Mouse (Mus musculus): Measurements from ENCODE around the gene Sgo2b. TPM values are rescaled to one million over a fixed set of nuclear protein-coding genes. Genes with fewer than 3 reads are reported as not detected.
"Not testable (repeated sequence)": the region's sequence is repeated elsewhere in the genome, so short reads cannot be mapped to it uniquely, and the experiment has no call there.

Gene Sgo2b
- polyA plus RNA-seq (2015; fragmentation: Nextera tagmentation; extraction: Ambion mirVana): not detected in 2 replicates

DNA sequence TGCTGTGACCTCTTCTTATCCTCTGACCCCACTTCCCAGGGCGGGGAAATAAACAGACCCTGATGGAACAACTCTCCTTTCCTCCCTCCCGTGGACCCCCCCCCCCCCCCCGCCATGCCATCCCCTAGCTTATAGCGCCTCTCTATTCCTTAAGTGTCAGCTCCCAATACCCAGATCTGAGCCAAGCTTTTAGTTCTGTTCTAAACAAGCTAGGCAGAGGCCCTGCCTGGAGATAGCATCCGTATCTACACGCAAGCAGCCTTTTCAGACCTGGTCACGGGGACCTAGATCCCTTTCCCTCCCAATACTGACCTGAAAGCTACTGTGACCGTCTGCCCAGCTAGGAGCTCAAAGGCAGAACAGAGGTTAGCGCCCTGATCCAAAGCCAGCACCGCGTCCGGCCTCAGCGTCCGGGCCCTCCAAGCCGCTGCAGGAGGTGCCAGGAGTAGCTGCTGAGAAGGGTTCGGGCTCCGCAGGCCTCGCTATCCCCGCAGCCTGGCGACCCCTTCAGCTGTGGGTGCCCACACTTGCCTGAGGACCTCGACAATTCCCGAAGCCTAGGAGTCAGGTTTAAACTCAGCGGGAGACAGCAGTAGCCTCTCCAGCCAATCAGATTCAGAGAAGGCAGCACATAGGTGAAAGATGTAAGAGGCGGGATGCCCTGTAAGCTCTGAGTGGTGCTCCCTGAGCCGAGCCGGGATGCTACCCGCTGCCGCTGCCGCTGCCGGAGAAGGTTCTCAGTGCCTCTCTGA is at the start of gene Sgo2b:
TSS of gene Sgo2b (minus strand) at position 623 of the 752 bp plus-strand sequence.
- DNase-seq (ENCODE audit: low spot score): no peak

DNA sequence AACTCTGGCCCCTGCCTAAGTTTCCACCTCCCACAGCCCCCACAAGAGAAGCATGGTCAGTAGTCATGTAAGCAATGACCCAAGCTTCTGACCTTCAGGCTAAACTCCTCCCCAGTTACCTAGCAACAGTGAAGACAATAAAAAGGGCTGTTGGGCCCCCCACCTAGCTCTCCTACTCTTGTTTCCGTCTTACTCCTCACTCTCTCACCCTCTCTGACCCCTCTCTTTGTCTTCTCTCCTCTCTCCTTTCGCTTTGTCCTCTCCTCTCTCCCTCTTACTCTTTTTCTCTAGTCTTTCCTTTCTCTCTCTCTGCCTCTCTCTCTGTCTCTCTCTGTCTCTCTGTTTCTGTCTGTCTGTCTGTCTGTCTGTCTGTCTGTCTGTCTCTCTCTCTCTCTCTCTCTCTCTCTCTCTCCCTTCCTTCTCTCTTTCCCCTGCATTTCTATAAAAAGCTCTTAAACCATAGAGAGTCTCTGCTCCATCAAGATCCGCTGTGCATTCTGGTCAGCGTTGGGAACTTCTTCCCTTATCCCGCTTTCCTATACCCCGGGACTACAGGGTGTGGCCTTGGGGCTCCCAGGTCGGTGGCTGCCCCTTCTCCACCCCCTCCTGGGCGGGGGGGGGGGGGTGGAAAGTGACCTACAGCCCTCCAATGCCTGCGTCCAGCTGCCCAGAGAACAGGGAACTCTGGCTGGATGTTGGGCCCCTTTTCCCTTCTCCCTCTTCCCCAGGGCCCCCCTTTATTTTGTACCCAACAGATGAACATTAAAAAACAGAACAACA is 18.8 kb upstream of the Sgo2b start:
- not testable (repeated sequence) for DNase-seq (ENCODE audit: low spot score)

DNA sequence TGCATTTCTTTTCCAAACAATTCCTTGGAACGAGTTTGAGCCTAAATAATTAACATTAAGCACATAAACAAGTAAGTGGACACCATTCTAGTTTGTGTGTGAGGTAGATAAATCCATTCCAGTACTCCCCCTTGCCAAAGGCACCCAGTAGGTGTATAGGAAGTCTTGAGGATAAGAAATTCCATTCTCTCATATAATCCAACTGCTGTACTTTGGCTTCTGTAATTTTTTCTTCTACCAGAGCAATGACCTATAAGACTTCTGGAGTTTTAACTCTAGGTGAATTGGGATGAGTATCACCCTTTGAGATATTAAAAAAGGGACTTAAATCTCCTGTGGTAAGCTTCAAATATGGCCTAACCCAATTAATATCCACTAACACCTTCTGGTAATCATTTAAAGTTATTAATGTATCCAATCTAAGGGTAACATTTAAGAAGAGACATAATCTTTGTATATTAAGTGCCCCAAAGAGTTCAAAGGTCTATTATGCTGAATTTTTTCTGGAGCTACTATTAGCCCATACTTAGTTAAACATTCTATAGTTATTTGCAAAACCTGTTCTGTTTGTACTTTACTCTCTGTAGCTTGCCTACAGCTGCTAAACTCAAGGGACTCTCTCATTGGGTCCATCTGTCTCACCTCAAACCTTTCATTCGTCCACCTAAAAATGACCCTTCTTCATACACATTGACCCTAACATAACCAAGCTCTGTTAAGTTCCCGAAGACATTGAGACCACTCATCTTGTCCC is 9.2 kb upstream of the Sgo2b start:
- DNase-seq (ENCODE audit: low spot score): no peak

DNA sequence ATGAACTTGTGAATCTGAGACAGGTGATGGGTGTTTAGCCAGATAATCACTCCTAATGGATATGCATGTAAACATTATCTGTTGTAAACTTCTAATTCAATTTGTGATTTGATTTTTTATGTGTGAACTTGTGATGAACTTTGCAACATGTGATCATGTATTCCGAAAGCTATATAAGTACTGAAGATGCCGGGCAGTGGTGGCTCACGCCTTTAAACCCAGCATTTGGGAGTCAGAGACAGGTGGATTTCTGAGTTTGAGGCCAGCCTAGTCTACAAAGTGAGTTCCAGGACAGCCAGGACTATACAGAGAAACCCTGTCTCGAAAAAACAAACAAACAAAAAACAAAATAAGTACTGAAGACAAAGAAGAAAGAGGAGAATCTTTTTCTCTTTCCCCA is 1.8 kb upstream of the Sgo2b start:
- not testable (repeated sequence) for DNase-seq (ENCODE audit: low spot score)

DNA sequence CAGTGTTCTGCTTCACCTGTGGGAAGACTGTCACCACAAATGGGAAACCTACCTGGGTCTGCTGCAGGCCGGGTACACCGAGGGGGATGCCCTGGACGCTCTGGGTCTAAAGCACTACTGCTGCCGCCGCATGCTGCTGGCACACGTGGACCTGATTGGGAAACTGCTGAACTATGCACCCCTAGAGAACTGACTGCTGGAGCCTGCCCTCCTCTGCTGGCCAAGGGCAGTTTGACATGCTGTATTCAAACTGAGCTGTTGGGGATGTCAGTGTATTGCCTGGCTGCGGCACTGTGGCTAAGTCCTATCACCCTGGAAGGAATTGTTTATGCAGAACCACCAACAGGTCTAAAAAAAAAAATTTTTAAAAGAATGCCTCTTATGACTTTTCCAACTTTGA is 18.9 kb downstream of the Sgo2b start:
- no peak for DNase-seq (ENCODE audit: low spot score)

DNA sequence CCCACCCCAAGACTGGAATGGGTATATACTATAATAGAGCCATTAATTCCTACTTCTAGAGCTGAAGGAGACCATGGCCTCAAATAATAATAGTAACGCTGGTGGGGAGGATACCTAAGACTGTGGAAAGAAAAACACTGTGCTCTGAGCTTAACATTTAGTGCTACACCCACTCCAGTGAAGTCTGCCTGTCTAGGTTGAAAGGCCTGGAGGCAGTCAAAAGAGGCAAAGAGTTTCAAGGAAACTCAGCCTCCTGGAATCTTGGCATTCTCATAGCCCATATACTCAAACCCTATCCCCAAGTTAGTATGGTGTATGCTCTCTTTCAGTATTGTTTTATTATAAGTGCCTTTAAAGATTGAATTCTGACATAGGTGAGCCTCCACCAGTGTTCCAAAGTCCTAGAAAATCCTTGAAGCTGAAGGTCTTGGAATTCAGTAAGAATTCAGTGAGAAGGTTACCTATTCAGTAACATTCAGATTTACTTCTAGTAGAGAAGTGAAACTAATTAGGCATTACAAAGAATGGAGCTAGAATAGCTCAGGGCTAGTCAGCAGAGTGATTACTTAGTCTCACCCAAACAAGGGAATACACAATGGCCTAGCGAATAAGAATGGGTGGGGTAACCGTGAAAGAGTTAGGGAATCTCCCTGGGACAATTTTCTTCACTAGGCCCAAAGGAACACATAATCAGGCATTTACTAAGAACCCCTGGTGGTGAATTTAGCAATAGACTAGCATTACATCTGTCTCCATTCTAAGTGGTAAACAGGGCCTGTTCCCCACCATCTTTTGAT is 22.5 kb downstream of the Sgo2b start:
- DNase-seq (ENCODE audit: low spot score): no peak

DNA sequence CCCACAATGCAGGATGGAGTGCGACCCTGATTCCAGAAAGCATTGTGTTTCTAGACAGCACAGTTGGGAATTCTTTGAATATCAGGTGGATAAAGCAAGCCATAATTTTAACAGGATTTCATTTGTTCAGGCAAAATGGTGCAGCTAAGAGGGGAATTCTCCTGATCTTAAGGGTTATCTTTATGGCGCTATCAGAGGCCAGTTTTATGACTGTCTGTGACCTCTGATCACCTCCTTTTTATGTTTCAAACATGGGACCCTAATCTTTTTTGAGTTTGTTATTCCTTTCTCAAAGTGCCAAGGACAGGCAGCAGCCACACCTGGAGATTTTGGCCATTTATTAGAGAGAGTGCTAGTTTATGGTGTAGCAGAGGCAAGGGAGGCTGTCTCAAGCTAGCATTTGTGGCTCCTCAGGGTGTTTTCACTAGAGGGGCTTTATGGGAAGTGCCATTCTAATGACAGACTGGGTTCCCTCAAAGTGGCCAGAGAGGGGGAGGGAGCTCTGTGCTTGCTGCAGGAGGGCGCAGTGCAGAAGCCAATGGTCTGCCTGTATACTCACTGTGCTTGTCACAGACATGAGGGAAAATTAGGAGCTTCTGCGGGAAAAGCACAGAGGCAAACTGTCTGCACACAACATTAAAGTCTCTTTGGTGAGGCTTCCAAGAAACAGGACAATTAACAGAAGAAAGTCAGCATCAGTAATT is 30.6 kb downstream of the Sgo2b start:
- DNase-seq (ENCODE audit: low spot score): no peak

DNA sequence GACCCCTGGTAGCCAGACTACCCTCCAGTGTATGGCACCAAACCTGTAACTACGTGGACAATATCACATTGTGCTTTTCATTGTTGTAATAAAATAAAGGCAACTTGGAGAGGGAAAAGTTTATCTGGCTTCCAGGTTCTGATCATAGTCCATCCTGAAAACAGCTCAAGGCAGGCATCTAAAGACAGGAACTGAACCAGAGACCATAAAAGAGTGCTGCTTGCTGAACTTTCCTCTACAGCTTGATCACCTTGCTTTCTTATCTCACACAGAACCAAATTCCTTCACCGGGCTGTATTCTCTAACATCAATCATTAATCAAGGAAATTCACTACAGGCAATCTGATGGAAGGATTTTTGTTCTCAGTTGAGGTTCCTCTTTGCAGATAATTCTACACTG is 57.0 kb downstream of the Sgo2b start:
- no peak for DNase-seq (ENCODE audit: low spot score)

DNA sequence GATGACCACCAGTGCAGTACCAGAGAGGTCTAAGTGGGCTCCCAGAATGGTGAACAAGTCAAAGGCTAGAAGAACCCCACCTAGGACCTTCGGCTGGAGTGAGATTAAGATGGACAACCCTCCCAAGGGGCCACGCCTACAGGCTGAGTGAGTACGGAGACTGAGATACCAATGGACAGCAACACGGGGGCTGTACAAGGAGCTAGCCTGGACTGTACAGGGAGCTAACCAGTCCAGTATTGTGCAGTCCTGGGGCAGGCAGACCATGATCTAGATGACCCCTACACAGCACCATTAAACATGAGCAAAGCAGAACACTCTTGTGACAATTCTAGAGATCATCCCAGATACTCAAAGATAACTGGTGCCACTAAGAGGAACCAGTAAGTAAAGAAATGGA is 73.7 kb downstream of the Sgo2b start:
- no peak for DNase-seq (ENCODE audit: low spot score)

DNA sequence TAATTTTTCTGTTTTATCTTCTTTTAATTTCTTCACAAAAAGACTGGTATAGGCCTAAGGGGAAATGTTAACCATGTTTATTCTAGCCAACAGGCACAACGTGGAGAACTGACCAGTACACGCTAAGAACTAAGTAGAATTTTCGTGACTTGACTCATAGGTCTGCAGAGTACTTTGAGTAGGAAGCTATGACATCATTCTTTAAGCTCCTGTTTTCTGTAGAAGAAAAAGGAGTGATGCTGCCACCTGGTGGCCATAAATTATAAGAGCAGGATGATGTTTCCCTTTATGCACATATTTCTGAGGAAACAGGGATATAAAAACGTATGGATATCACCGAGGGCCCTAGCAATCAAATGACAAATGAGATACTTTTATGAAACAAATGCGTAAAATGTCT is 74.7 kb downstream of the Sgo2b start:
- peak; percentile 39 for DNase-seq (ENCODE audit: low spot score)

DNA sequence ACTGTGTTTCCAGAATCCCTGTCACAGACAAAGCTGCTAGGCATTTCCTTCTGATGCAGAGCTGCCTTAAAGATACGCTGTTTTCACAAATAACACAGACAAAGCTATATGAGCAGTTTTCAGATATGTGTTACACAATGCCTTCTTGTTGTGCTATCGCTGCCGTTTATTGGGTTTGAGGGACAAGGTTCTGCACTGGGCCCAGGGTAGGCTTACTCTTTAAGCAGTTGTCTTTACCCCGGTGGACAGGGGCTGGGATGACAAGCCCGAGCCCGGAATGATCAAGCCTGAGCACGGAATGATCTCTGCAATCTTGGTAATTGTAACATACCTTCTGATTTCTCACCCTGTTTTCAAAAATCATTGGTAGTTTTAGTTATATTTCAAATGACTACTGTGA is 75.1 kb downstream of the Sgo2b start:
- no peak for DNase-seq (ENCODE audit: low spot score)
